Mouse (Mus musculus): Measurements from ENCODE around the gene Hipk1.
A peak's percentile ranks its signal among the peaks of the same experiment; 100 is the strongest.

Gene Hipk1

DNA sequence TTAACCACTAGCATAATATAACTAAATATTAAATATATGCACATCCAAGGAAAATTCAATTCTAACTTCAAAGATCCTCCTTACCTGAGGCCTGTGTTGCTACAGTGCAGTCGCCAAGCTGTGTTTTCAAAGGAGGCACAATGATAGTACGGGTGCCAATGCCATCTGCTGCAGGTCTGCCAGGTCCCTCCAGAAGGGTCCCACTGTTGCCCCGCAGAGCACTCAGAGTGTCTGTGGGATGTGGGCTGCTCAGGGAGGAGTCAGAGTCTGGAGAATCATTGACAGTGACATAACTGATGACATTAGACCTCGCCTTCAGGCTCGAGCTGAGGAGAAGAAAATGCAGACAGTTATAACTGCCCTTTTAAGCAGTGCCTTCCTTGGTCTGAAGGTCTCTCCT is 44.7 kb downstream of the Hipk1 start:
- no peak for DNase-seq (ENCODE audit: low spot score in 2 of 2)

DNA sequence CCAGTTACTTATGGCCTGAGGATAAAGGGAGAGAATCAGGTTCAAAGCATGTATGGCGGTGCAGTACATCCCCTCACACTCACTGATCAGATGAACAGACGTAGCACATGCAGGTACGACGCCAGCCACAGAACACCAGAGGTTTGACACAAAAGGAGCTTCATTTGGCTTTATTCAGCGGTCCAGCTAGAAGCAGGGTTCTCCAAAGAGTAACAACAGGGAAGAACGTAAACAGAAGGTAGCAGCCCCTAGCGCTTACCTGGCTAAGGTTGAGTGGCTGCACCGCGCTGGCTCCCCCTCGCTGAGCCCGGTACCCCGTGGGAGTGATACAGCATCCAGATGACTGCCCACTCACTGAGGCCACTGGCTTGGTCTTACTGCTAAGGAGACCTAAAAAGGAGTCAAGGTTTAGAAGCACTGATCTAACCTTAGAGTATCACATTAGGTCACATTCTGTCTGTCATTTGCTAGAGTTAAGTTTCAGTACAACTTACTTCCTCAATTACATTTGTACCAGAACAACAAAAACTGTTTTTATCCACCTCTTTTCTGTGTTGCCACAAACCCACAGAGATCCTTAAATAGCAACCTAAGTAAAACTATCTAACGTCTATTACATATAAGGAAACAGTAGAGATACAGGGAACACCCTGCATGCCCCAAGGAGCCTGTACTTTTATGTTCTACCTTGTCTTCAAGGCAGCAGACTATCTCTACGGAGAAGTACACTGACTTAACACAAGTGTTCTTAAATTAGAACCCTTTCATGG is 46.2 kb downstream of the Hipk1 start:
- no peak for DNase-seq (ENCODE audit: low spot score in 2 of 2)

DNA sequence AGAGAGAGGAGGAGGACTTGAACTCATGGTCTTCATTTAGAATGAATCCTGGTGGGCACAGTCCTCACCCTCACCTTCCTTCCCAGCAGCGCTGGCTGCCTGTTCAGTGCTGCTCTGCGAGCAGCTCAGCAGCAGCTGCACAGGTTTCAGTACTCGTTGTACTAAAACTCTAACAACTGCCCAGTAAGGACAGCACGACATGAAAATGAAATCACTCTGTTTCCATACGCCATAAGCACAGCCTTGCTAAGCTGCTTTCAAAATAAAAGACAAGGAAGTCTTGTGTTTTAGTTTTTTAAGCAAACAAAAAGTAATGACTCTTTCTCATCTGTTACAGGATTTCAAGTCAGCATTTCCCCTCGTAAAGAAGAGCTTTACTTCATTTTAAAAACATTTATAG is 48.2 kb downstream of the Hipk1 start:
- DNase-seq (ENCODE audit: low spot score in 2 of 2): no peak

DNA sequence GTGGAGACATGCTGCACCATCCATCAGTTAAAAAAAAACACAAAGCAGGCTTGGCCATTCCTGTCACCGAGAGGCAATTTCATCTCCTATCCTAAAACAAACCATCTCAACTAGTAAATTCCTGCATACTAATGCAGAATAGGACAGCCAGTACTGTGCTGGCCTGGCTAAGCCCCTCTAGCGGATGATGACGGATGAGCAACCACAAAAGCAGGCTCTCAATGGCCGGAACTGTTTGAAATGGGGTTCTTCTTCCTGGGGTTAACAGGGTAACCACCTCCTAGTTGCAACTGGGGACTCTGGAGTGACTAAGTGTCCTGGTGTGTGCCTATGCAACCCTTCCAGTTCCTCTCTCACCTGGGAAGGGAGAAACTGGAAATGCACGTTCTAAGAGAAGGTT is 51.0 kb downstream of the Hipk1 start:
- no peak for DNase-seq (ENCODE audit: low spot score in 2 of 2)

DNA sequence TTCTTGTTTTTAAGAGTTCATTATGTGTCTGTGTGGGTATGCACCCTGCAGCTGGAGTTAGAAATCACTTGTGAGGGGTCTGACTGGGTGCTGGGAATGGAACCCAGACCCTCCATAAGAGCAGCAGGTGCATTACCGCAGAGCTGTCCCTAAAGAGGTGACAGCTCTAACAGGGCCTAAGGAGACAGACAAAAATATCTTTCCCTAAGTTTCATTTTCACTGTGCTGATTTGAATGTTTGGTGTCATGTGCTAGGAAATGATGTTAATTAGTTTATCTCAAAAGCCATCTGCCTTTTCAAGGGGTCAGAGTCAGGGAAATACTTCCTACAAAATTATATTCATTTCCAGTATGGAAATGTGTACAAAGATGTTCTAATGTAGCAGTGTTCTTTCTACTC is 52.0 kb downstream of the Hipk1 start, which contains the start of gene Gm10964:
Gene Gm10964 (plus strand): TSS at position 38 of the 400 bp plus-strand sequence.
- no peak for DNase-seq (ENCODE audit: low spot score in 2 of 2)

DNA sequence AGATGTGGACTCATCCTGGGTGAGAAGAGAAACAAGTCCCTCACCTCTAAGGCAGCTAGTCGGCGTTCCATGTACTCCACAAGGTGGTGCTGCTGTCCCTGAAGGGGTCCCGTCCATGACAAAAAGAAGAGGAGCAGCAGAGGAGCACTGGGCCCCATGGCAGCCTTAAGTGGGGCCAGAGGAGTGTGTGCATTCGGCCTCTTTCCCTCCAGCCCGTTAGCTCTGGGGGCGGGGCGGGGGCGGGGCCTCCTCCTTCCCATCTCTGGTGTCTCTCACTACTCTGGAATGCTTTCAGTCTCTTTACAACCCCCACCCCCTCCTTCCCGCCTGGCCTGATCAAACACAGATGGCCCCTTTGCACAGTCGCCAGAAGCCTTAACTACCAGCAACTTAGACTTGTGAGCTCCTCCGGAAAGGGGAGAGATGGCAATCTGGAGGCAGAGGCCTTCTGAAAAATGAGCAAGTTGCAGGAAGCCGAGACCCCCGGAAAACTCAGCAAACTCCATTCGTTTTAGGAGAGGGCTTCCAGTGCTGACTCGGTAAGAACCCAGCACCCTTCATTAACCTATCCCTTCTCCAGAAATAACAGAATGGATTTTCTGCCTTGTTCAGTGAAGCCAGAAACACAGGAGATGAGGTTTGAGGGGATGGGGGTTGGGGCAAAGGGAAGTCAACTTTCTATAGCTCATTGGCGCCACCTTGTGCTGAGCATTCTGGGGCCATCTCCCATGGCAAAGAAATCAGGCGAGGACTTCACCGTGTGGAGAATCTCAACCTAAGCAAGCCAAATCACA is 53.4 kb downstream of the Hipk1 start, which contains the start of gene Olfml3:
Gene Olfml3 (minus strand): TSS at position 224 of the 794 bp plus-strand sequence.
- DNase-seq (ENCODE audit: low spot score in 2 of 2): peak; percentile 79 to 91

DNA sequence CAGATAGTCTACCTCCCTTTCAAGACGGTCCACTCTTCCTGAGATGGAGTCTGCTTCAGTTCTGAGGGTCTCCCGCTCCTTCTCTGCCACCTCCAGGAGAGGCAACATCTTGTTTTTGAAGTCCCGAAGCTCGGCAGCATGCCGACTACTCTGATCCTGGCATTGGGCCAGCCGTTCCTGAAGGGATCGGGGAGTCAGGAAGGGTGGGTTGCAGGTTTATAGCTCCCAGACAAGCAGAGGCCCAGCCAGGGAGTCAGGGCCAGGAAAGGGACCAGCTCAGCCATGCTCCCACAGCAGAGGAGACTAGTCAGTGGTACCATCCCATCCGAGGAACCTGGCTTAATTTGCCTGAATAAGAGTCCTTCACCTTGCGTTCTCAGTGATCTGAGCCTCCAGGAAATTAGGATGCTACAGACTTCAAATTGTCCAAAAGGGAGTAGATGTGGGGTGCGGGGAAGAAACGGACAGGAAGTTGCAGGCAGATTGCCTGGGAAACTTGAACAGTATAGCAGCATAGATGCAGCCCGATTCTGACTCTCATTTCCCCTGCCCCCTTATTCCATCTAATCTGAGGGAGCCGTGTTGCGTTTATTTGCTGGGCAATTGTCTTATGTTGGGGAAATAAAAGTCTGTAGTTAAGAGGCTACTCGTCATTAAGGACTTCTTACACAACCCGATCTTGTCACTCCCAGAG is 54.2 kb downstream of the Hipk1 start:
- DNase-seq (ENCODE audit: low spot score in 2 of 2): peak in 1 of 2 experiments; percentile 32

DNA sequence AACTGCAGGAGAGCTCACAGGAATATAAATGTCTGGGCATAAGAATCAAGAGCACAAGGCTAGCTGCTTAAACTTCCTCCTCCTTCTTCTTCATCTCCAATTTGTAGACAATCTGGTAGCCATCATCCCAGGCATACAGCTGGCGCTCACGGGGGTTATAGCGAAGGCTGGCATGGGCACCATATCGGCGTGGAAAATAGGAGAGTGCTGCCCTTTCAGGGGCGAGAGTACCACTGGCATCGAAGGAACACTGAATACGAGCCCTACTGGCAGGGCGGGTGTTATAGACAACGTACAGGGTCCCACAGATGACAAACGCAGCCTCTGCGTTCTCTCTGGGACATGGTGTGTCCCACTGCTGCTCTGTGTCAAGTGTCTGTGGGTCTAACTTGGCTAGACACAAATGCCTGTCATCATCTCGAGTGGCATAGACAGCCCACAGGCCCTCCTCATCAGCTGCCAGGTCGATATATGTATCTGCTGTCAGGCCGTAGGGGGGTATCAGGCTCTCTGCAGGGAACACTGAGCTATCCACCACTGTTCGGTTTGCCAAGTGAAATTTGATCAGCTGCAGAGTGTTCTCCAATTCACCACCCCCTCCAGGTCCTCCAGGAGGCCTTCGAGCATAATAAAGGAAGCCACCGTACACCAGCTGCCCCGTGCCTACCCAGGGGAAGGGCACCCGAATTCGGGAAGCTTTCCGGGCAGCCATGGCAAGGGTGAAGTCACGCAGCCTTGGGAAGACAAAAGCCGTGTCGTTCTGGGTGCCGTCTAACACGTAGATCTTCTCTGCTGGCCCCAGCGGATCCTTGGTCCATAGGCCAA is 55.4 kb downstream of the Hipk1 start:
- no peak for DNase-seq (ENCODE audit: low spot score in 2 of 2)

DNA sequence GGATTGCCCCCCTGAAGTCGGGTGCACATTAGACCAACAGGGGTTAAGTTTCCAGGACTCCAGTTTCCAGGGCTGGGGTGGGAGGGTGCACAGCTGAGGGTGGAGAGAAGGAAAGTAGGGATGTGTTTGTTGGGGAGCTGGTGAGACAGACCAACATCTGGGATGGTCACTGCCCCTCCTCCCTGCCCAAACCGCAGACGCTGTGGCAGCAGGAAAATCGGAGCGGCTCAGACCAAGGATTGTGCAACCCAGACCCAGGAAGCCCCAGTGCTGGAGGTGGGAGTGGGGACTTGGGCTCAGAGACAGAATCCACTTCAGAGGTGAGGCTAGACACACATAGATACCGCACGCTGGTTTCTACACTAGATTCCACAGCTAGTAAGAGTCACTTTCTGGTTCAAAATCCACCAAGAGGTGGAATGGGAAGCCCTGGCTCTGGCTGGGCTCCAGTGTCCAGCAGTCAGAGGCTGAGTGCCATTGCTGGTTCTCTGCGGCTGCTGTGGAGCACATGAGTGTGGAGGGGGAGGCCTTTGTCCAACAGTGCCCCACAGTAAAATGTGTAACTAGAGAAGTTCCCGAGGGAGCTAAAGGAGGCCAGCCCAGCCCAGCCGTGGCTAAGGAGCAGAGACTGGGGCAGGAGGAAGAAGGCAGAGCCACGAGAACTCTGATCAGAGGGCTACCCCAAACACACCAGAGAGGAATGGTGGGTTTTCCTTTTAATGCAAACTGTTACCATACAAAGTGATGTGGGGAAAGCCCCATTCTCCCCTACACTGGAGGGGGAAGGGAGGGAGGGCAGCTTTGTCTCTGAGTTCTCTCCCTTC is 56.5 kb downstream of the Hipk1 start:
- no peak for DNase-seq (ENCODE audit: low spot score in 2 of 2)

DNA sequence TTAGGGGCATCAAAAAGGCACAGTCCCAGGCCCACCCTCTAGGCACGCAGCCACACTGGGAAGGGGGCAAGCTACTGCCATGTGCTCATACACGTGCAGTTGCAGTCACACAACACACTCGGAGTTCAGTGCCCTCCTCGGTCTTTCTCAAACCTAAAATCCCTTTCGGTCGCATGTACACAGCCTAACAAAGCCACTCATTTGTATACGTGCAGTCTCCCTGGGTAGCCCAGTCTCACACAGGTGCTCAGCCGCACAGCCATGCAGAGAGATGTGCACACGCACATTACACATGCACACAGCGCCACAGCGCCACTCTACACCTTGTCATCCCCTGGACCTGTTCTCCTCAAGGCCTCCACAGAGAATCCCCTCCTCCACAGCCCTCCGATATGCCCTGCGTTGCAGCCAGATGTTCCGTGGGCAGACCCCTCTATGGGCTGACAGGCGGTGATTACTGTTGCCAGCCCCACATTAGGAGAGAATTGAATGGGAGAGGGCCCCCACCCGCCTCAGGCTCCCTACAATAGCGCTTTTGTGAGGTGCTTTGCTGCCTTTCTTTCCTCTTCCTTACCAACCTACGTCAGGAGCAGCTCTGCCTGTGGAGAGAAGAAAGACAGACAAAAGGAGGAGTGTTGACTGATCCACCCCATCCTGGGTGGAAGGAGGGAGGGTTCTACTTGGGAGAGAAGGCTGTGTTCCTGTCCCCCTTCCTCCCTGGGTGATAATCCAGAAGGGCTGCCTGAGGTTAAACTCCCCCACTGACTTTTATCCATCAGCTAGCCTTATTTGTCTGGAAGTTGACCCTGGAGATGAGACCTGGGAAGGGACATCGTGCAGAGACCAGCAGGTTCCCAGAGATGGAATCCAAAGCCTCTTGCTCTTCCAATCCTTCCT is 57.3 kb downstream of the Hipk1 start:
- peak; percentile 45 to 72 for DNase-seq (ENCODE audit: low spot score in 2 of 2)

DNA sequence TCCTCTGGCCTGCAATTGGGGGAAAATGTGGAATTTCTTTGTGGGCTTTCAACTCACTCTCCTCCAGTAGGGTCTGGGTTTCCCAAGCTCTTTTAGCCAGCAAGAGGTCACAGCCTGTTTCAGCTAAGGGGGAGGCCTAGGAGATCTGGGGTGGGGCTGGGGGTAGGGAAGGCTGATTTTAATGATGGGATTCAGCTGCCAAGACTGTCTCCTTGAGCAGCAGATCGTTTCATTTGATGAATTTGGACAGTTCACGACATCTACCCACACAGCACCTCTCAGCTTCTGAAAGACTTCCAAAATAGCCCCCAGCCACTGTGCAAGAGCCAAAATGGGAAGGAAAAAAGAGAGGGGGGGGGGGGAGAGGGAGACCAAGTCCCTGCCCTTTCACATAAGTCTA is 58.2 kb downstream of the Hipk1 start:
- no peak for DNase-seq (ENCODE audit: low spot score in 2 of 2)

DNA sequence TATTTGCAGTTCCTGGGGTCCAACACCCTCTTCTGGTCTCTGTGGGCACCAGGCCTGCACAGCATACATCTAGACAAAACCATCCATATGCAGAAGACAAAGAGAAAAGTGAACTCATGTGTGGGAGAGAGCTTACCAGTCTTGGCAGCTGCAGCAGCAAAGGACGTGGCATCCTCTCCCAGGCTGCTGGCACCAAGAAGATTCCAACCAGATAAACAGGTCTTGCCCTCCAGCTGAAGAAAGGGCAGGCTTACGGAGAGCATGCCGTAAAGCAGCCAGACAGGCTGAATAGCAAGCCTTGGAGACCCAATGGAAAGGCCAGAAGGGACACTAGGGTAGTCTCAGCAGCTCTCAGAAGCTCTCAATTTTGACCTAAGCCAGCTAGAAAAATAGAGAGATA is 59.2 kb downstream of the Hipk1 start:
- DNase-seq (ENCODE audit: low spot score in 2 of 2): no peak

DNA sequence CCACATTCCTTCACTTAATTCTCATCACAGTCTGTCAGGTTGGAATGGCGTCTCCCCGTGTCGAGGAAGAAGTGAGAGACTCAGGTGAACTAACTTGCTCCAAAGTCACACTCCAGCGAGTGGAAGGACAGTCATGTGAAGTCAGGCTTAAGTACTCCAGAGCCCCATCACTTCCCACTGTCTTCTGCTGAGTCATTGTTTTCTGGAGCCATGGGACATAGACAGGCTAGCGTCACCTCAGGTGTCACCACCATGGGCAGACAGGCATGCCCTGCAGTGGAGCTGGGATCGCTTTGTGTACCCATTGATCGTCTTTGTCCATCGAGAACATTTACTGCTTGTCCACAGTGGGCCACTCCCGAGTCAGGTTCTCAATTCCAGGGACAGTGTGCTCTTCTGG is 61.5 kb downstream of the Hipk1 start:
- DNase-seq (ENCODE audit: low spot score in 2 of 2): no peak

DNA sequence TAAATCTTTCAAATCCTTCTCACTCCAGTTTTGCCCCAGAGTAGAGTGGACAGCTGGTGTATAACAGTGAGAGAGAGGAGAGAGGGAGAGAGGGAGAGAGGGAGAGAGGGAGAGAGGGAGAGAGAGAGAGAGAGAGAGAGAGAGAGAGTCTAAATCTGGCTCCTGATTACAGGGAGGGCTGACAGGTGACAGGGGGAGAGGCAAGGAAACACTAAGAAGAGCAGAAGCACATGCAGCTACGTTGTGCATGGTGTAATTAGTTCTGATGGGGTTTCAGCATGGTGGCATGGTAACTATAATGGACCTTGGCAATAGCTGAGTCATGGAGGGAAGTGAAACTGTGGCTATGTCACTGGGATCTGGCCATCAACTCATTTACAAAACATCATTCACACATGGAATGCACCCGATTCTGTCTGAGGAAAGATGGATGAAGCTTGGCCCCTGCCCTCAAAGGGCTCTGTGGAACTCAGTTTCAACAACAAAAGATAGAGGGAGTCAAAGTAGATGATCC is 63.5 kb downstream of the Hipk1 start:
- no peak for DNase-seq (ENCODE audit: low spot score in 2 of 2)

DNA sequence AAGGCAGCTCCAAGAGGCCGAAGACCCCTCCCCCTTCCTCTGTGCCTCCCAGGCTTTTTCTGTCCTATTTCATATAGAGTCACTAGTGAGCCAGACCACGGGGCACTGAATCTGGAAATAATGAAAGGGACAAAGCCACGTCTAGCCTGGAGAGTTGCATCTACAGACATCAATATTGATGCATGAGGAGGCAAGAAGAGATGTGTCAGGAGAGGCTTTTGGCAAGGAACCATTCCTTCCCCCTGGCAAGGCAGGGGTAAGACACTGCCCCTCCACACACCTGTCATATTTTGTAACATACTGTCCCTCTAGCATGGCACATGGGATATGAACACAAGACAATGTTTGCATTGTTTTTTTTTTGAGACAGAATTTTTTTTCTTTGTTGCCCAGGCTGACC is 64.7 kb downstream of the Hipk1 start:
- DNase-seq (ENCODE audit: low spot score in 2 of 2): no peak

DNA sequence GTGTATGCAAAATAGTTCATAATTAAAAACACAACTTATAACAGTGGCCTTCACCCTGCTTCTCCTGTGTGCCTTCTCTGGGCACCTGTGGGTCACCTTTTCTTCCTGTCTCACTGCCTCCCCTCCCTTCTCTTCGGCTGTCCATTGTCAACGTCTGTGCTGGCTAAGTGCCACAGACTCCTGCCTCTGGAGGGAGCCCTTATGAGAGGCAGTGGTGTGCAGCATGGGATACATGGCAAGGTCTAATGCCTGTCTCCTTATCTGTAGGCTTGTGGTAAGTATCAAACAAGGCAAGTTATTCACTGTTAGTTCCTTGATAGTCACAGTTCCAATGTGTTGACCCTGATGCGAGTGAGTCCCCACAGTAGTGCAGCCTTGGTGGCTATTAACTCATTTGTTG is 67.2 kb downstream of the Hipk1 start:
- no peak for DNase-seq (ENCODE audit: low spot score in 2 of 2)

DNA sequence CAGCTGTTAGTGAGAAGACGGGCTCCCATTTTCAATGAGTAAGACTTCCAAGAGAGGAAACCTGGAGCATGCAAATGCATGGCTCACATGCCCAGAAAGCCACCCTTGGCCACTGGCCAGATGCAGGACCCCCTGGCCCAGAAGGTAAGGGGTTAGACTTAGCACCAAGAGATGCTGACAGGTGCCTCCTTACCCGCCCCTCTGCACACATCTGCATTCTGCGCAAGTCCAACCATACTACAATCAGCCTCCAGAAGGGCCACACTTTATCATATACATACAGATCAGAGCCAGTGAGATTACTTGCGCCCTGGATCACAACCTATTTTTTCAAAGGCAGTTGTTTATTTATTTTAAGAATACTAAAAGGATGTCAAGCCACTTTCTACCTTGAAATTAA is 72.6 kb downstream of the Hipk1 start:
- DNase-seq (ENCODE audit: low spot score in 2 of 2): no peak

DNA sequence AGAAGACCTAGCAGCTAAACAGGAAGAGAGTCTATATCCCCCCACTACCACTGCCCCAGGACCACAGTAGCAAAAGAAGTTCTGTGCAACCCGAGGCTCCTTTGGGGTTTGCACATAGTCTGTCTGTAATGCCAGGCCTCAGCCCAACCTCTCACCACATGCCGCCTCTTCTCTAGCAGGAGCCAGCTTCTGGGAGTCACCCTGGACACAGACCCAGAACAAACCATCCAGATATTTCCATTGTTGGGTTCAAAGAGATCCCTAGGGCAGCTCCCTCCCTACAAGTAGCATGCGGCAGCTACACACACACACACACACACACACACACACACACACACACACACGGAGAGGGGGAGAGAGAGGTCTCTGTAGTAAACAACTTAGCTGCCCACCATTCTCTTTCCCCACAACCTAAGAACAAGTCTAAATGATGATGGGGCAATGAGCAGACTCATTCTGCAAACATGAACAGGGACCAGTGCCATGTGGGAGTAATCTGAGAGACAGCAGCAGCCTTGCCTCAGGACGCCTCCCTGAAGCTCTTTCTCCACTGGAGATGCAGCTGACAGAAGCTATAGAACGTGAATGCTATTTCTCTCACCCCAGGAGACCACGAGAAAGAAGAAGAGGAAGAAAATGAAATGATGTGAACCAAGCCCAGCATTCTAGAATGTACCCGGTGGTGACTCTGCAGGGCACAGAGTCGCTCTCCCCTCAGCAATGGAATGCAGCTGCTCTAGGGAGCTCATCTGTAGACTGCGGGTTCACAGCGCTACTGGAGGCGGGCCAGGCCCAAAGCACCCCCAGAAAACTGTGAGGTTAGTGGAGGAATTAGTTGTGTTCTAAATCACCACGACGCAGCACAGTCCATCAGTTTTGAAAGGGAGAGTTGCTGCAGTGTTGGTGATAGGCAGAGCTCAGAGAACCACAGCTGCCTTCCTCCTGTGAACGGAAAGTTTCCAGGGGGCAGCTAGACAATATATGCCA is 74.3 kb downstream of the Hipk1 start:
- no peak for DNase-seq (ENCODE audit: low spot score in 2 of 2)
